Mouse (Mus musculus) kidney, adult 2 months (tissue): ENCODE measurements around the gene Myoz2.

Source experiments
- CTCF ChIP-seq: fragments of 200-500 bp; conservative IDR thresholded peaks from 2 replicates; pipeline ENCODE4 v1.5.1; 2011; ENCODE audit warnings: low read depth, mild to moderate bottlenecking, control low read depth, low read length, moderate library complexity, mixed read lengths; ENCODE audit not compliant: insufficient read depth, insufficient read length
- POLR2A ChIP-seq: fragments of 200-500 bp; IDR thresholded peaks from one replicate; pipeline ENCODE4 v1.6.1; 2011; ENCODE audit warnings: low read depth, low read length, control low read depth

GRCm38 (mm10) chr3:122986386-122986785 is 48.4 kb downstream of the Myoz2 start:
- TF ChIP-seq CTCF = no peak
- TF ChIP-seq POLR2A = no peak
